Mouse (Mus musculus) small intestine, adult 2 months (tissue): Measurements from ENCODE around the gene Amn1. TPM values are rescaled to one million over a fixed set of nuclear protein-coding genes. Genes with fewer than 3 reads are reported as not detected.
"Not testable (repeated sequence)": the region's sequence is repeated elsewhere in the genome, so short reads cannot be mapped to it uniquely, and the experiment has no call there.

Source experiments
- H3K27ac ChIP-seq: fragments of 200-500 bp; 2 replicates; pipeline ENCODE4 v1.5.1; 2012; ENCODE audit warnings: low read depth, low read length, control low read depth, inconsistent platforms; ENCODE audit not compliant: insufficient read depth
- H3K27me3 ChIP-seq: fragments of 200-500 bp; 2 replicates; pipeline ENCODE4 v1.6.1; 2012; ENCODE audit warnings: mild to moderate bottlenecking, moderate library complexity, low read length, inconsistent platforms; ENCODE audit not compliant: control insufficient read depth, insufficient read depth
- H3K36me3 ChIP-seq: fragments of 200-500 bp; 2 replicates; pipeline ENCODE4 v1.6.1; 2012; ENCODE audit warnings: mild to moderate bottlenecking, low read length, control low read depth, inconsistent platforms; ENCODE audit not compliant: control insufficient read depth, insufficient read depth
- H3K4me1 ChIP-seq: fragments of 200-500 bp; 2 replicates; pipeline ENCODE4 v1.6.1; 2012; ENCODE audit warnings: low read length, inconsistent platforms, mixed read lengths; ENCODE audit not compliant: control insufficient read depth, insufficient read depth, insufficient read length
- H3K4me3 ChIP-seq: fragments of 200-500 bp; 2 replicates; pipeline ENCODE4 v1.5.1; 2012; ENCODE audit warnings: low read depth, mild to moderate bottlenecking, control low read depth, inconsistent platforms, low read length, moderate library complexity
- CTCF ChIP-seq: fragments of 200-500 bp; IDR thresholded peaks from 2 replicates; pipeline ENCODE4 v1.5.1; 2012; ENCODE audit warnings: low read depth, mild to moderate bottlenecking, control low read depth, inconsistent platforms, low read length, moderate library complexity, mixed read lengths; ENCODE audit not compliant: insufficient replicate concordance, insufficient read length; ENCODE audit errors: extremely low read depth
- POLR2A ChIP-seq: fragments of 200-500 bp; IDR thresholded peaks from 2 replicates; pipeline ENCODE4 v1.6.1; 2012; ENCODE audit warnings: low read depth, mild to moderate bottlenecking, control low read depth, inconsistent platforms, low read length, moderate library complexity
- WGBS: fragments of 180-500 bp; shearing (Covaris S2); methylation state at CpG from one replicate; pipeline ENCODE4 v1.1.7; 2018; 5-methylcytosine and 5-hydroxymethylcytosine counted together
- polyA plus RNA-seq: library from polyadenylated mRNA; depleted of rRNA; stranded (reverse); fragments of >200 nt; gene quantifications from 2 replicates; pipeline ENCODE4 v1.2.3, GENCODE M21; 2012

The Amn1 gene
- polyA plus RNA-seq, 1 experiment = 4.0 TPM

DNA sequence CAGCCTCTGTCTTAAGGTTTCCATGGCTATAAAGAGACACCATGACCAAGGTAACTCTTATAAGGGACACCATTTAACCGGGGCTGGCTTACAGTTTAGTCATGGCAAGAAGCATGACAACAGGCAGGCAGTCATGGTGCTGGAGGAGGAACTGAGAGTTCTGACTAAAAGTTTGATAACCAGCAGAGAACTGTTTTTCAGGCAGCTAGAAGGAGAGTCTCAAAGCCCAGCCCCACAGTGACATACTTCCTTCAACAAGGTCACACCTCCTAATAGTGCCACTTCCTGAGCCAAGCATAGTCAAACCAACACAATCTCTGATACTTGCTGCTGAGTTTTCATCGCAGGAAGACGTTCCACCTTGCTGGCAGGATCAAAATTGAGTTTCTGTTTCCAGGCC, 49.5 kb downstream of the Amn1 start:
- TF ChIP-seq CTCF (no peak), POLR2A (no peak)
- WGBS = 92% methylated on average over 3 of the region's 3 CpGs
- Histone ChIP-seq H3K4me1 (peaks cover 7% of the 10 kb centered on the region; the same call in 1 of the 2 replicates), H3K27me3 (no peaks in the 10 kb centered on the region), H3K27ac (peak overlapping the region; percentile 80), H3K4me3 (no peak overlapping the region), H3K36me3 (peaks cover 1% of the 10 kb centered on the region)

DNA sequence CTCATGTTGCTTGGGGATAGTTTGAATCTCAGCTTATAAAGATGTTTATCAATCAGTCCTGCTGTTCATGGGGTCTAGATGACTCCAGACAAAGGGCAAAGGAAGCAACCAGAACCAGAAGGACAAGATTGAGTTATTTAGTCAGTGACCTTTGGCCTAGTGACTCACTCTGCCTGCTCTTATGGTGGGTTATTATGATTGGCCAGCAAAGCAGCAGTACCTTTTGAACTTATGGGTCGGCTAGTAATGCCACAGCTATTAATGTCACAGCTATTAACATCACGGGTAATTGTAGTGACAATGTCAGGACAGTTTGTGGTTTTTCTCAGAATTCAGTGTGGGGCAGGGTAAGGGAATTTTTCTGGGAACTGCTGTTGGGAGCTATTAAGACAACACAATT, 50.6 kb downstream of the Amn1 start:
- Histone ChIP-seq H3K27ac (peak overlapping the region; percentile 84), H3K36me3 (no peaks in the 10 kb centered on the region), H3K4me3 (no peak overlapping the region), H3K27me3 (no peaks in the 10 kb centered on the region), H3K4me1 (peaks cover 7% of the 10 kb centered on the region; the same call in 1 of the 2 replicates)
- 20% methylated on average over 2 of the region's 2 CpGs for WGBS
- TF ChIP-seq POLR2A (no peak), CTCF (no peak)

DNA sequence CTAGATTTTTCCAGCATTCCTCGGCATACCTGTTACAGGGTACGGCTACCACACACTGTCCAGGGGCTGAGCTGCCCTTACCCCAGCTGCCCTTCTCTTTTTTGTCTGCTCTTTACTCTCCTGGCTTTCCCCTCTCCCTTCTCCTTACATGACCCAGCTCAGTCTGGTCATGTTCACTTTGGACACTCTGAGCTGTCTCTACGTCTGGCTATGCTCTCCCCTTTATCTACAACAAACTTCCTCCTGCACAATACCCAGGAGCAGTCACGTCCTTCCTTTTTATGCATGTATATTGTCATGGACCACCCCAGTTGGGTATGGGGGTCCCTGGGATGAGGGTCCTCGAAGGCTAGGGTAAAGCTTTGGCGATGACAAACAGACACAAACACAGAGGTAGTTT, 52.9 kb downstream of the Amn1 start:
- H3K4me3 ChIP-seq = no peak overlapping the region
- H3K27ac ChIP-seq = peak overlapping the region; percentile 42
- no peaks in the 10 kb centered on the region for H3K27me3 ChIP-seq
- no peaks in the 10 kb centered on the region for H3K36me3 ChIP-seq
- H3K4me1 ChIP-seq = peaks cover 7% of the 10 kb centered on the region; the same call in 1 of the 2 replicates
- TF ChIP-seq CTCF (no peak), POLR2A (no peak)
- WGBS = 61% methylated on average over 6 of the region's 6 CpGs

DNA sequence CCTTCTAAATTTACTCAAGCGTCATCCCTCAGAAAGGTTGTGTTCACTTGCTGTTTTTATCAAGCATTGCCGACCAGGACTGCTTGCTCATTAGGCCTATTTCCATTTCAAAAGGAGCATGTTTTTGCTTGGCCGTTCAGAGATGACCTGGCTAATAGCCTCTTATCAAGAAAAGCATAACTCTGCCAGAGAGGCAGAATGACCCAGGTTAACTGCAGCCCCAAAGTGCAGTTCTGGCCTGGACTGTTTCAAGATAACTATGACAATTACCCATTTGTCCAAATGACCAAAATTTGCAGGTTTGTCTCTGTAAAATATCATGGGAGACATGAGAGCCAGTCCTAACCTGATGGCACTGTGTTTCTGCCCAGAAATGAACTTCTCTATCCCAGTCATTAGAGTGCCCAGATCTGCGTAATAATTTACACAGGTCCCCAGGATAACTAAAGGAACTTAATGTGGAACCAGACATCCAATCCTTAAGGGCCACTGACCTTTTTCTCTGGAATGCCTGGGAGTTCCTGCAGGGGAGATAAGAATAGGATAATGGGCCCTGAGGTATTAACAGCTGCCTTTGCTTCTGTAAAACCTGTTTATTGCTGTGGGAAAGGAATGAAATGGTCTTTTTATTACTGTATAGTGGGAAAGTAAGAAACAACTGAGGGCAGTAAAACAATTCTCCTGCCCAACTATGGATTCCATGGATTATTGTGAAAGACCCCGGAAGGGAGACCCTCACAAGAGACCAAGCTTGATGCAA, 53.9 kb downstream of the Amn1 start:
- no peak for TF ChIP-seq POLR2A
- H3K36me3 ChIP-seq = no peaks in the 10 kb centered on the region
- H3K27me3 ChIP-seq = no peaks in the 10 kb centered on the region
- peak overlapping the region; percentile 91 for H3K27ac ChIP-seq
- peaks cover 7% of the 10 kb centered on the region; the same call in 1 of the 2 replicates for H3K4me1 ChIP-seq
- 23% methylated on average over 5 of the region's 5 CpGs for WGBS
- no peak overlapping the region for H3K4me3 ChIP-seq

DNA sequence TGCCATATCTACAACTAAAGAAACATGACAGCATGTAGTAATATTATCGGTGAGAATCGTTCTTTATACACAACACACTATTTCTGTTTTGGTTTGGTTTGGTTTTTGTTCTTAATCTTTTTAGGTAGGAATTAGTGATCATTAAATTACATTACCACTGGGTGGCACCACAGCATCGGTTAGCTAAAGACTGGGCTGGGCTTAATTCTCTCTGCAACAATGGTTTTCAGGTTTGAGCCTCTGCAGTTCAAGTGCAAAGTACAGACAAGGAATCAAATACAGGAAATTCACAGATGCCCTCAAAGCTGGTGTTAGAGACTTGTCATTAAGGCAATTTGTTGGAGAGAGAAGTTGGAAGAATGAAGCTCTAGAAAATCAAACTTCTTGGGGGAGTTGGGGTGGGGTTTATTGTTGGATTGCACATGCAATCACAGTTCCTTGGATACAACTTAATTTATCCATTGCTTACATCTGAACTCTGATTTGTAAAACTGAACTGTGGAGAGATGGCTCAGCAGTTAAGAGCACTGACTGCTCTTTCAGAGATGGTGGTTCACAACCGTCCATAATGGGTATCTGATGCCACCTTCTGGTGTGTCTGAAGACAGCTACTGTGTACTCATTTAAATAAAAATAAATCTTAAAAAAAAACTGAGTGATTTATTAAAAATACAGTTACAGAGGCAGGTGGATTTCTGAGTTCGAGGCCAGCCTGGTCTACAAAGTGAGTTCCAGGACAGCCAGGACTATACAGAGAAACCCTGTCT, 56.0 kb downstream of the Amn1 start:
- H3K4me3 ChIP-seq = no peak overlapping the region
- peak overlapping the region; percentile 24; the same call in 1 of the 2 replicates for H3K27ac ChIP-seq
- TF ChIP-seq CTCF = no peak
- no peak for TF ChIP-seq POLR2A
- no peaks in the 10 kb centered on the region for H3K36me3 ChIP-seq
- 18% methylated on average over 5 of the region's 5 CpGs for WGBS
- H3K4me1 ChIP-seq = peaks cover 7% of the 10 kb centered on the region; the same call in 1 of the 2 replicates
- no peaks in the 10 kb centered on the region for H3K27me3 ChIP-seq

DNA sequence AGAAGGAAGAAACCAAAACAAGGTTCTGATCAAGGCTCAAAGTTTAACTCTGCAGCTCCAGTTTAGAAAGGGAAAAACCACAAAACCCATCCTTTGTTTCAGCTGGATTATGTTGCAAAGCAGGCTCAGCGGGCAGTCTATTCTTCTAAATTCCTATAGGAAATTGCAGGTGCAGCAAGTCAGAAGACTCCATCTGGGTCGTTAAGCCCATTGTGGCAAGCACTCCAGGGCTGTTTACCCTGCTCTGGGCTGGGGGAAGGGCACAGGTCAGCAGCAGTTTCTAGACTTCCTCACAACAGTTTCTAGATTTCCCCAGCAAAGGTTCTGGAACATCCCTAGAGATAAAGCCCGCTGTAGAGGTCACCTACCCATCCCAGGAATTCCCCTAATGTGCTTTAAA, 57.4 kb downstream of the Amn1 start:
- no peak overlapping the region for H3K27ac ChIP-seq
- H3K4me3 ChIP-seq = no peak overlapping the region
- no peaks in the 10 kb centered on the region for H3K36me3 ChIP-seq
- TF ChIP-seq CTCF (no peak), POLR2A (no peak)
- 47% methylated on average over 3 of the region's 3 CpGs for WGBS
- H3K4me1 ChIP-seq = peaks cover 7% of the 10 kb centered on the region; the same call in 1 of the 2 replicates
- H3K27me3 ChIP-seq = no peaks in the 10 kb centered on the region

DNA sequence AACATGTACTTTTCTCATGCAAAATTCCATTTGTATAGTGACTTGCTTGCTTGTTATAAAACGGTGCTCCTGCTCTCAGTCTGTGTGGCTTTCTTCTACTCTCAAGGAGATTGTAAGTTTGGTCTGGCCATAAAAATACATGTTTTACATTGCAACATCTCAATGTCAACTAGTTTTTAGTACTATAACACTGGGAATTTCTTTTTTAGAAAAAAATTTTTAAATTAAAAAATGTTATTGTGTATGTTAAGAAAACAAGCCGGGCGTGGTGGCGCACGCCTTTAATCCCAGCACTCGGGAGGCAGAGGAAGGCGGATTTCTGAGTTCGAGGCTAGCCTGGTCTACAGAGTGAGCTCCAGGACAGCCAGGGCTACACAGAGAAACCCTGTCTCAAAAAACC, 58.6 kb downstream of the Amn1 start, which contains the start of gene Gm10203:
TSS of gene Gm10203 (plus strand) at position 301 of the 400 bp plus-strand sequence.
- H3K27ac ChIP-seq, H3K36me3 ChIP-seq, H3K27me3 ChIP-seq, H3K4me3 ChIP-seq, H3K4me1 ChIP-seq: not testable (repeated sequence)
- WGBS = 91% methylated on average over 8 of the region's 8 CpGs
